Mouse (Mus musculus): Measurements from ENCODE around the gene Opa3.

GRCm38 (mm10) chr7:19201660-19202059 lies 26.5 kb upstream of the Opa3 start:
- TF ChIP-seq CTCF (IDR thresholded peaks at IDR 0.05; ENCODE audit: low read depth, low read length) (no peak), POLR2A (IDR thresholded peaks at IDR 0.05; ENCODE audit: borderline replicate concordance, low read depth, low read length) (no peak)
